Mouse (Mus musculus): ENCODE measurements around the gene Sgsm3.

Sgsm3 gene

GRCm38 (mm10) chr15:80983264-80983663 lies 5.7 kb downstream of the Sgsm3 start:
- DNase-seq: no peak

GRCm38 (mm10) chr15:80988331-80988730 lies 10.8 kb downstream of the Sgsm3 start:
- DNase-seq: no peak

GRCm38 (mm10) chr15:80989712-80990111 lies 12.1 kb downstream of the Sgsm3 start:
- DNase-seq: no peak

- DNase-seq: no peak
These were observed 17.4 kb downstream of the Sgsm3 start for GRCm38 (mm10) chr15:80994959-80995358.

GRCm38 (mm10) chr15:80996090-80996835 lies 18.7 kb downstream of the Sgsm3 start:
- DNase-seq: no peak

GRCm38 (mm10) chr15:80997077-80997476 lies 19.5 kb downstream of the Sgsm3 start:
- DNase-seq: no peak

- no peak for DNase-seq
These were observed 23.0 kb downstream of the Sgsm3 start for GRCm38 (mm10) chr15:81000419-81001138.

- DNase-seq: peak; percentile 60
These were observed 28.7 kb downstream of the Sgsm3 start for GRCm38 (mm10) chr15:81006127-81006735.

GRCm38 (mm10) chr15:81007339-81007738 lies 29.8 kb downstream of the Sgsm3 start:
- DNase-seq: no peak

- no peak for DNase-seq
These were observed 30.3 kb downstream of the Sgsm3 start for GRCm38 (mm10) chr15:81007905-81008304.

- no peak for DNase-seq
These were observed 31.1 kb downstream of the Sgsm3 start for GRCm38 (mm10) chr15:81008689-81009123.

GRCm38 (mm10) chr15:81010114-81010513 lies 32.5 kb downstream of the Sgsm3 start:
- no peak for DNase-seq

GRCm38 (mm10) chr15:81011523-81011922 lies 34.0 kb downstream of the Sgsm3 start:
- no peak for DNase-seq

GRCm38 (mm10) chr15:81012359-81012758 lies 34.8 kb downstream of the Sgsm3 start:
- no peak for DNase-seq

- no peak for DNase-seq
These were observed 35.6 kb downstream of the Sgsm3 start for GRCm38 (mm10) chr15:81013186-81013585.

- DNase-seq: no peak
These were observed 37.6 kb downstream of the Sgsm3 start for GRCm38 (mm10) chr15:81015068-81015744.

GRCm38 (mm10) chr15:81016488-81016887 lies 38.9 kb downstream of the Sgsm3 start:
- no peak for DNase-seq

- no peak for DNase-seq
These were observed 39.7 kb downstream of the Sgsm3 start for GRCm38 (mm10) chr15:81017308-81017707.

GRCm38 (mm10) chr15:81021377-81021776 lies 43.8 kb downstream of the Sgsm3 start:
- no peak for DNase-seq

GRCm38 (mm10) chr15:81022437-81022836 lies 44.9 kb downstream of the Sgsm3 start:
- DNase-seq: no peak

GRCm38 (mm10) chr15:81023842-81024241 lies 46.3 kb downstream of the Sgsm3 start:
- DNase-seq: no peak

- no peak for DNase-seq
These were observed 49.3 kb downstream of the Sgsm3 start for GRCm38 (mm10) chr15:81026901-81027300.
